Mouse (Mus musculus) heart, embryonic 13.5 days (tissue): ENCODE data around the gene Atg13. TPM values are rescaled to one million over a fixed set of nuclear protein-coding genes. Genes with fewer than 3 reads are reported as not detected.

Experiments used
- ATAC-seq: fragments of 200-750 bp; cut with Nextera tagmentation; 2 replicates; pipeline ENCODE4 v1.8.0; 2017; ENCODE audit warnings: moderate TSS enrichment; ENCODE audit not compliant: insufficient number of reproducible peaks, low FRiP score, low TSS enrichment; ENCODE audit errors: extremely low read depth
- H3K27ac ChIP-seq: fragments of 300-500 bp; sonication (generic); replicated peaks from 2 replicates; pipeline ENCODE4 v1.5.1; 2015; ENCODE audit warnings: moderate library complexity, mild to moderate bottlenecking, inconsistent platforms
- H3K27me3 ChIP-seq: fragments of 300-500 bp; sonication (generic); replicated peaks from 2 replicates; pipeline ENCODE4 v1.6.1; 2015; ENCODE audit warnings: mild to moderate bottlenecking, inconsistent platforms
- H3K36me3 ChIP-seq: fragments of 300-500 bp; sonication (generic); 2 replicates; pipeline ENCODE4 v1.6.1; 2015; ENCODE audit warnings: mild to moderate bottlenecking, inconsistent platforms
- H3K4me1 ChIP-seq: fragments of 300-500 bp; sonication (generic); 2 replicates; pipeline ENCODE4 v1.6.1; 2015; ENCODE audit warnings: inconsistent platforms
- H3K4me2 ChIP-seq: fragments of 300-500 bp; sonication (generic); 2 replicates; pipeline ENCODE4 v1.6.1; 2015; ENCODE audit warnings: inconsistent platforms, mild to moderate bottlenecking, moderate library complexity
- H3K4me3 ChIP-seq: fragments of 300-500 bp; sonication (generic); 2 replicates; pipeline ENCODE4 v1.5.1; 2015; ENCODE audit warnings: moderate library complexity, mild to moderate bottlenecking, inconsistent platforms
- H3K9ac ChIP-seq: fragments of 300-500 bp; sonication (generic); 2 replicates; pipeline ENCODE4 v1.6.1; 2015; ENCODE audit warnings: inconsistent platforms, mild to moderate bottlenecking, moderate library complexity
- H3K9me3 ChIP-seq: fragments of 300-500 bp; sonication (generic); 2 replicates; pipeline ENCODE4 v1.6.1; 2016; ENCODE audit warnings: inconsistent platforms
- WGBS: fragments of 180-500 bp; shearing (Covaris S2); methylation state at CpG from one replicate; pipeline ENCODE4 v1.1.7; 2015; ENCODE audit warnings: mixed read lengths; 5-methylcytosine and 5-hydroxymethylcytosine counted together
- polyA plus RNA-seq: library from polyadenylated mRNA; unstranded; fragments of >200 nt; fragmentation: Nextera tagmentation; extraction: Ambion mirVana; gene quantifications from 2 replicates; pipeline ENCODE4 v1.2.1, GENCODE M21; 2015

The Atg13 gene
- polyA plus RNA-seq, 1 experiment from 2014 or later, result 20.6 TPM

DNA sequence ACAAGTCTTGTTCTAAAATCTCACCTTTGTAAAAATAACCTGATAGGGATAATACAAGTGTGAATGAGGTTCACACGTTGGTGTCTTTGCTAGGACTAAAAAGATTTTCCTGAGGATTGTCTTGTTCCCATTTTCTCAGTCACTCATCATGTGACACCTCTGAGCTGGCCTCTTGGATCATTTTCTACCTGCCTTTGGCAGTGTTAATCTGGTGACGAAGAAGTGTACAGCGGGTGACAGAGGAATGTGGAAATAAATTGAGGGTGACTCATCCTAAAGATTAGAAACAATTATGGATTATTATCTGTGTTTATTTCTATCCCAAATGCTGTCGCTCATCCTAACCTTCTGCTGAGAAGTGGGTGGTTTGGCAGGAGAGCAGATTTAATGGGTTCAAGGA, 13.0 kb upstream of the Atg13 start:
- Histone ChIP-seq H3K27me3 (peaks cover 7% of the 10 kb centered on the region; the same call in 1 of the 2 replicates), H3K9me3 (no peaks in the 10 kb centered on the region), H3K36me3 (peaks cover 20% of the 10 kb centered on the region), H3K27ac (no peak overlapping the region), H3K9ac (no peak overlapping the region), H3K4me2 (no peak overlapping the region), H3K4me1 (0 out of 2 replicates have a peak, but pooled peaks cover 4% of the 10 kb centered on the region), H3K4me3 (no peak overlapping the region)
- 56% methylated on average over 4 of the region's 4 CpGs for WGBS
- no peak for ATAC-seq

DNA sequence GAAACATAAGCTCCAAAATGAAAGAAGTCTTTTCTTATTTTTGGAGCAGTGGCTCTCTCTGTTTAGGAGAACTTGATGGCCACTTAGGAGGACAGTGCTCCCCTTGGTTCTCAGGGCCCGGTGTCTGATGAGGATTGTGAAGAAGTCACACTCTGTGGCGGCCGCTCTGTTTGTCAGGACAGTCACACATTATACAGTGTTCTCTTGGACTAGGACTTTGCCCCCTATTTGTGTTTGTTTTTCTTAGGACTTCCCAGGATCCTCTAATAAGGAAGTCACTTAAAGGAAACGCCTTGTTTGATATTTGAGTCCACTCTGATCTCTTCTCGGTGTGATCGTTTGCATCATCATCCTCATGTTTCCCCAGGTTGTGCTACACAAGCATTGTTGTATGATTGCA, 7.9 kb upstream of the Atg13 start:
- Histone ChIP-seq H3K9ac (no peak overlapping the region), H3K4me2 (no peak overlapping the region), H3K4me1 (0 out of 2 replicates have a peak, but pooled peaks cover under 1% of the 10 kb centered on the region), H3K4me3 (no peak overlapping the region), H3K9me3 (no peaks in the 10 kb centered on the region), H3K27ac (no peak overlapping the region), H3K27me3 (no peaks in the 10 kb centered on the region), H3K36me3 (peaks cover 24% of the 10 kb centered on the region)
- WGBS, result 79% methylated on average over 6 of the region's 6 CpGs
- ATAC-seq, result no peak

DNA sequence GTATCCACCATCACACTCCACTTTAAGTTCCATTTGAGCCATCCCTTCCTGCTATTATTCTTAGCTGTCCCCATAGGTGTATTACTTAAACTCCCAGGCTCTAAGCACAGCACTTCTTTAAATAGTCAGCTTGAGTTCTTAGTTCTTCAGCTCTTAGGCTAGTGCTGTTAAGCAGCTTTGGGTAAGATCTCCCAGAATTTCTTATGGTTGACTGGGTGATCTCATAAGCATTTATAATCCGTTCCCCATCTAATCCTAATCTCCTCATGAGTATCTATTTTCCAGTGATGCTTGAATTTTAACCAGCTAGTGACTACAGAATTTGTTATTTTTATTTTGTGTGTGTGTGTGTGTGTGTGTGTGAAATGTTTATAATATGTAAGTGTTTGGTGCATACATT, 4.5 kb upstream of the Atg13 start:
- no peak for ATAC-seq
- 89% methylated on average over 1 of the region's 1 CpGs for WGBS
- H3K4me2 ChIP-seq, result no peak overlapping the region
- H3K36me3 ChIP-seq, result peaks cover 12% of the 10 kb centered on the region
- H3K9me3 ChIP-seq, result no peaks in the 10 kb centered on the region
- H3K9ac ChIP-seq, result no peak overlapping the region
- no peak overlapping the region for H3K4me3 ChIP-seq
- H3K27me3 ChIP-seq, result no peaks in the 10 kb centered on the region
- peaks cover 12% of the 10 kb centered on the region for H3K4me1 ChIP-seq
- no peak overlapping the region for H3K27ac ChIP-seq

DNA sequence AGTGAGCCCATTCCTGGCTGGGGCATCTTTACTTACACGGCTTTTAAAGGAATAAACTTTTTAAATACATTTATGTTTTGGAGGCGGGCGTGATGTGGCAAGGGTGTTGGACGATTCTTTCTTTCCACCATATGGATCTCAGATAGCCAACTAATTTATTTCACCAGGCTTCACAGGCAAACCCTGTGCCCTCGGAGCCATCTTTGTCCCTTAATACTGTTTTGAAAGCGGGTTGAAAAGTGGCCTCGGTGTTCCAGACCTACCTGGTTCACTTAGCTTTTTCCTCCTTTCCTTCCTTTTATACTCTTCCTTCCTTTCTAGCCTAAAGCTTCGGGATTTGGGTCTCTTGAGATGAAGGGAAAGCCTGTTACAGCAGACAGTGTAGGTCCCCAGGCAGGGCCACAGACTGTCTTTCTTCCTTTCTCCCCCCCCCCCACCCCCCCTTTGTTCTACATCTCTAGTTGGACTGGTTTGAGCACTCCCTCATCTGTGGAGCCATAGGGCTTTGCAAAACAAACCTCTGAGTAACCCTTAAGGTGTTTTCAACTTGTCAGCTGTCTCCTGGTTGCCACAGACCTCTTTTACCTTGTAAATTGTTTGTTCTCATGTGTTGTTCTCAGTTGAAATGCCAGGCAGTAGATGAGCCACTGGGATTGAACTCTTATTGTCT, 1.0 kb upstream of the Atg13 start:
- 2% methylated on average over 8 of the region's 8 CpGs for WGBS
- Histone ChIP-seq H3K36me3 (peaks cover 7% of the 10 kb centered on the region), H3K4me1 (peaks cover 21% of the 10 kb centered on the region), H3K27me3 (no peaks in the 10 kb centered on the region), H3K9ac (peak overlapping the region; percentile 92), H3K9me3 (no peaks in the 10 kb centered on the region), H3K4me2 (peak overlapping the region; percentile 92), H3K27ac (peak overlapping the region; percentile 83), H3K4me3 (peak overlapping the region; percentile 93)
- ATAC-seq, result no peak

DNA sequence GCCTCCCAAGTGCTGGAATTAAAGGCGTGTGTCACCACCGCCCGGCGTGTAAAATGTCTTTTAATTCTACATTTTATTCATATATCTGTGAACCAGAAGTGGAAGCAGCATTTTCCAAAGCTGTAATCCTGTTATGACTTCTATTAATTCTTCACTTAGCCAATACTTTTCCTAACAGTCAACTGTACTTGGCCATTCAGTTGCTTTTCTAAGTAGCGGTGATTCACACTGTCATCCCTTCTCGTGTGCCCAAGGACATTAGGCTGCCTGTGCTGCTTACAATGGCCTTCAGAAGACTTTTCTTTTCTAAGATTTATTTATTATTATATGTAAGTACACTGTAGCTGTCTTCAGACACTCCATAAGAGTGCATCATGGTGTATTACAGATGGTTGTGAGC, 2.0 kb downstream of the Atg13 start:
- ATAC-seq, result no peak
- Histone ChIP-seq H3K36me3 (peaks cover 6% of the 10 kb centered on the region), H3K4me1 (peaks cover 21% of the 10 kb centered on the region), H3K27ac (no peak overlapping the region), H3K9me3 (no peaks in the 10 kb centered on the region), H3K4me2 (no peak overlapping the region), H3K9ac (no peak overlapping the region), H3K27me3 (no peaks in the 10 kb centered on the region), H3K4me3 (no peak overlapping the region)
- WGBS, result 93% methylated on average over 6 of the region's 6 CpGs

DNA sequence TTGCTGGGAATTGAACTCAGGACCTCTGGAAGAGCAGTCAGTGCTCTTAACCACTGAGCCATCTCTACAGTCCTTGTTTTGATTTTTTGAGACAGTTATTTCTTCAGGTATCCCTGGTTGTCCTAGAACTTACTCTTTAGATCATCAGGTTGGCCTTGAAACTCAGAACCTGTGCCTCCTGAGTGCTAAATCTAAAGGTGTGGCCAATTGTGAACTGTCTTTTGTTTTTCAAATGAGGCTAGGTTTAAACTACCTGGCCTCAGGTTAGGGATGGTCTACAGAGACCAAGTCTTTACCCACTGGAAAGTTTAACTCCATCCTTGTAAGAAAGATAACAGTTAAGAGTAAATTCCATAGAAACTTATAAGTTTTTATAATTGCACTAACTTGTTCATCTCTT, 3.9 kb downstream of the Atg13 start:
- no peaks in the 10 kb centered on the region for H3K9me3 ChIP-seq
- H3K4me3 ChIP-seq, result no peak overlapping the region
- peaks cover 3% of the 10 kb centered on the region; the same call in 1 of the 2 replicates for H3K36me3 ChIP-seq
- H3K27me3 ChIP-seq, result no peaks in the 10 kb centered on the region
- H3K4me2 ChIP-seq, result no peak overlapping the region
- no peak overlapping the region for H3K27ac ChIP-seq
- H3K9ac ChIP-seq, result no peak overlapping the region
- H3K4me1 ChIP-seq, result peaks cover 13% of the 10 kb centered on the region
- ATAC-seq, result no peak

DNA sequence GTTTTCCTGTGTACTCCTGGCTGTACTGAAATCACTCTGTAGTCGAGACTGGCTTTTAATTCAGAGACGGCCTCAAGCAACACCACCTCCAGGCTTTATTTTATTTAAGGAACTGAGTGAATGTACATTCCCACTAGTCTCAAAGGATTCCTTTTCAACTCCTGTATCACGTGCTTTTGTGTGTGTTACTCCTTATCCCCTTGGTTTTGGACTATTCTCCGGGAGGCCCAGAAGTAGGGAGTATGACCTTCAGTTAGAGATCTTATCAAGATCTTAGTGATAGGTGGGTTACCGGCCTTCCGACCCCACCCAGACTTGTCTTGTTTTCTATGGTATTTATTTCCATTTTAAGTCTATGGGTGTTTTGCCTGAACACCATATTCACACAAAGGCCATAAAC, 4.6 kb downstream of the Atg13 start:
- ATAC-seq, result no peak
- Histone ChIP-seq H3K4me2 (no peak overlapping the region), H3K36me3 (peaks cover 3% of the 10 kb centered on the region; the same call in 1 of the 2 replicates), H3K4me1 (peaks cover 10% of the 10 kb centered on the region), H3K9me3 (no peaks in the 10 kb centered on the region), H3K27me3 (no peaks in the 10 kb centered on the region), H3K4me3 (no peak overlapping the region), H3K27ac (no peak overlapping the region), H3K9ac (no peak overlapping the region)
- 77% methylated on average over 6 of the region's 6 CpGs for WGBS

DNA sequence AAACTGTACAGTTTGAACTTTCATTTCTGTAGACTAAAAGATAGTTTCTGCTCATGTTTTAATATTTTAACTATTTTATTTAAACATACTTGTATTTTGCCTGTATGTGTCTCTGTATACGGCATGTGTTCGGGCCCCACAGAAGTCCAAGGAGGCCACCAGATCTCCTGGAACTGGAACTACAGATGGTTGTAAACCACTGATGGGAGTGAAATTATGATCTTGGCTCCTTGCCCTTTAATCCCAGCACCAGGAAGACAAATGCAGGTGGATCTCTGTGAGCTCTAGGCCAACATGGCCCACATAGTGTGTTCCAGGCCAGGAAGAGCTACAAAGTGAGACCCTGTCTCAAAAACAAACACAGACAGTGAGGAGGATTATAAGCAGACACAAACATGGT, 9.0 kb downstream of the Atg13 start:
- Histone ChIP-seq H3K36me3 (no peaks in the 10 kb centered on the region), H3K27ac (no peak overlapping the region), H3K4me3 (no peak overlapping the region), H3K4me1 (peaks cover 17% of the 10 kb centered on the region), H3K4me2 (no peak overlapping the region), H3K9me3 (no peaks in the 10 kb centered on the region), H3K27me3 (no peaks in the 10 kb centered on the region), H3K9ac (no peak overlapping the region)
- ATAC-seq, result no peak
- 93% methylated on average over 2 of the region's 2 CpGs for WGBS

DNA sequence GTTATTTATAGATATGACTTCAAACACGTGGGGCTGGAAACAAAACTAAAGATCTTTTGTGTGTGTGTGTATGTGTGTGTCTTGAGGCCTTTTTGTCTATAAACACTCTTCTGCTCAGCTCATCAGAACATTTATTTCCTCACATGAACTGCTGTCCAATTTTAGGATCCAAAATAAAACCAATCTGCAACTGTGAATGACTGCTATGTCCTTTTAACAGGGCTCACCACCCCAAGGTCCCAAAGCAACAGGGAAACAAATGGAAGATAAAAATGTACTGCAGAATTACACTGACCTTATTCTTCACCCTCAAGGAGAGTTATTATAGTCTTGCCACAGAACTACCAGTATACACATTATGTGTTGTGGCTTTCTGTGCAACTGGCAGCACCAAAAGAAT, 11.2 kb downstream of the Atg13 start:
- Histone ChIP-seq H3K4me2 (no peak overlapping the region), H3K27me3 (no peaks in the 10 kb centered on the region), H3K36me3 (peaks cover 9% of the 10 kb centered on the region), H3K4me1 (peaks cover 30% of the 10 kb centered on the region), H3K9me3 (no peaks in the 10 kb centered on the region), H3K9ac (no peak overlapping the region), H3K4me3 (no peak overlapping the region), H3K27ac (no peak overlapping the region; the same call in 1 of the 2 replicates)
- ATAC-seq, result no peak
- WGBS, result 29% methylated on average over 1 of the region's 1 CpGs

DNA sequence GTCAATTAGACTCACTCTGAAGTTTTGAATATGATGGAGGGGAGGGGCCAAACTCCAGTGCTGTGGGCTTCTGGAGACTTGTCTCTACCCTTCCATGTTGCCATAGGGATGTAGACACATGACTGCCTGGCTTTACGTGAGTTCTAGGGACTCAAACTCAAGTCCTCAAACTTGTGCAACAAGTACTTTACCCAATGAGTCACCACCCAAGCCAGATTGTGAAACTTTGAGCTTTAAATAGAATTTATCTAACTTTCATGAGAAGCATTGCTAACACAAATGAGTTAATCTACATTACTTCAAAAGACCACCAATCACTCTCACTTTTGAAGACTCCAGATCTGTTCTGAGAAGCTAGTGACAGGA, 14.2 kb downstream of the Atg13 start:
- Histone ChIP-seq H3K4me3 (no peak overlapping the region), H3K27me3 (no peaks in the 10 kb centered on the region), H3K27ac (peak overlapping the region; percentile 45; the same call in 1 of the 2 replicates), H3K36me3 (peaks cover 31% of the 10 kb centered on the region), H3K4me2 (no peak overlapping the region), H3K9ac (no peak overlapping the region), H3K9me3 (no peaks in the 10 kb centered on the region), H3K4me1 (peaks cover 30% of the 10 kb centered on the region)
- 24% methylated on average over 1 of the region's 1 CpGs for WGBS
- no peak for ATAC-seq

DNA sequence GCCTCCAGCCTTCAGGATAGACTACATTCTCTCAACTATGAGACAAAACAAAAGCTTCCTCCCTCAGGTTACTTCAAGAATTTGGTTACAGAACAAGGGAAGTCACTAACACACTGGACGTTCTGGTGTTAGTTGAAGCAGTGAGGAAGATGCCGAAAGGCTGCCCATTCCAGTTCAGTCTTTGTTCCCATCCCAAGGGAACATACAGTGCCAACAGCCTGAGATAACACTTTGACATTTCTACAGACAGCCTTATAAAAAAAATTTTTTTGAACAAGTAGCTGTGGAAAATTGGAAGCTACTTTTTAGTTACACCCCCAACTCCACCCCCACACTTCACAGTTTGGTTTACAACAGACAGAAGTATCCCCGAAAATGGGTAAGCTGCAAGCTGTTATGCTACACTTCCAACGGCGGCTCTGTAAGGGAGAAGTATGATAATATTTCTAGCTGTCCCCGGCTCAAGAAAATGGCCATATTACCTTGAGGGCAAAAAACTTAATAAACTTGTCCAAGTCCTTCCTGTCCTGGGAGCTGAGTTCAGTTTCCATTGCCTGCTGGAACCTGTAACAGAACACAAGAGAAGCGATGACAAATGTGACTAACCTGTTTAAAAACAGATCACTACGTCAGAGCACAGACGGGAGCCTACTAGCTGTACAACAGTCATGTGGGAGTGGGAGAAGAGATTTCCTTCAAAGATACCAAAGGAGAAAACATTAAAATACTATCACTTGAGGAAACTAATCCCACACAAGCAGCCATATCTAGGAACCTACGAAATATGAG, 14.7 kb downstream of the Atg13 start:
- Histone ChIP-seq H3K36me3 (peaks cover 32% of the 10 kb centered on the region), H3K4me2 (no peak overlapping the region), H3K4me1 (peaks cover 30% of the 10 kb centered on the region), H3K9ac (no peak overlapping the region), H3K4me3 (no peak overlapping the region), H3K27ac (peak overlapping the region; percentile 45; the same call in 1 of the 2 replicates), H3K9me3 (no peaks in the 10 kb centered on the region), H3K27me3 (no peaks in the 10 kb centered on the region)
- ATAC-seq, result no peak
- WGBS, result 62% methylated on average over 10 of the region's 10 CpGs

DNA sequence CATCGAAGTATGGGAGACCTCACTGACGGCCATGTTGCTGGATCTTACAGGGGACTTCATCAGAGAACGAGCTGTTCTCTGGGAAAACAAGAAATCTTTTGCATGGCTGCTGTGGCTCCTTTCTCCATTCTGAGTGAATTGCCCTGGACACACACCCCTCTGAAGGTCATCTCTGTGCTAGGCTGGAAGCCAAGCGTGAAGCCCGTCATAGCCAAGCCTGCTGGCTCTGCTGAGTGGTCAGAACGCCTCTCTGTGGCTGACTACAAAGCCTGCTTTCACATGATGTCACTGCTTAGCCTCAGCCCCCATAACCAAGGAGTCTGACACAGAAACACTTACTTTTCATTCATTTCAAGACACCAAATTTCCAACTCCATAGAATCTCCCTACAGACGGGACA, 20.9 kb downstream of the Atg13 start:
- no peak overlapping the region for H3K9ac ChIP-seq
- peaks cover 79% of the 10 kb centered on the region for H3K36me3 ChIP-seq
- no peaks in the 10 kb centered on the region for H3K9me3 ChIP-seq
- H3K4me3 ChIP-seq, result no peak overlapping the region
- 0 out of 2 replicates have a peak overlapping the region, but pooled peaks have one; percentile 32 for H3K27ac ChIP-seq
- WGBS, result 65% methylated on average over 7 of the region's 7 CpGs
- no peak for ATAC-seq
- no peaks in the 10 kb centered on the region for H3K4me1 ChIP-seq
- no peaks in the 10 kb centered on the region for H3K27me3 ChIP-seq
- no peak overlapping the region for H3K4me2 ChIP-seq
